Mouse (Mus musculus) embryonic facial prominence, embryonic 13.5 days (tissue): ENCODE data around the gene Bsg. TPM values are rescaled to one million over a fixed set of nuclear protein-coding genes. Genes with fewer than 3 reads are reported as not detected.

Experiments used
- ATAC-seq: fragments of 200-750 bp; cut with Nextera tagmentation; 2 replicates; pipeline ENCODE4 v1.8.0; 2017; ENCODE audit warnings: low read depth; ENCODE audit not compliant: insufficient number of reproducible peaks, insufficient read depth, low FRiP score, low TSS enrichment
- H3K27ac ChIP-seq: fragments of 300-500 bp; sonication (generic); 2 replicates; pipeline ENCODE4 v1.5.1; 2015; ENCODE audit warnings: moderate library complexity, mild to moderate bottlenecking, inconsistent platforms
- H3K27me3 ChIP-seq: fragments of 300-500 bp; sonication (generic); 2 replicates; pipeline ENCODE4 v1.6.1; 2015; ENCODE audit warnings: mild to moderate bottlenecking, inconsistent platforms
- H3K36me3 ChIP-seq: fragments of 300-500 bp; sonication (generic); 2 replicates; pipeline ENCODE4 v1.6.1; 2015; ENCODE audit warnings: mild to moderate bottlenecking, inconsistent platforms
- H3K4me1 ChIP-seq: fragments of 300-500 bp; sonication (generic); 2 replicates; pipeline ENCODE4 v1.6.1; 2015; ENCODE audit warnings: inconsistent platforms
- H3K4me2 ChIP-seq: fragments of 300-500 bp; sonication (generic); 2 replicates; pipeline ENCODE4 v1.6.1; 2015; ENCODE audit warnings: moderate library complexity, mild to moderate bottlenecking, inconsistent platforms
- H3K4me3 ChIP-seq: fragments of 300-500 bp; sonication (generic); 2 replicates; pipeline ENCODE4 v1.5.1; 2015; ENCODE audit warnings: mild to moderate bottlenecking, inconsistent platforms
- H3K9ac ChIP-seq: fragments of 300-500 bp; sonication (generic); 2 replicates; pipeline ENCODE4 v1.6.1; 2015; ENCODE audit warnings: mild to moderate bottlenecking, inconsistent platforms
- H3K9me3 ChIP-seq: fragments of 300-500 bp; sonication (generic); 2 replicates; pipeline ENCODE4 v1.6.1; 2016; ENCODE audit warnings: inconsistent platforms
- WGBS: fragments of 180-500 bp; shearing (Covaris S2); methylation state at CpG from one replicate; pipeline ENCODE4 v1.1.7; 2015; ENCODE audit warnings: mixed read lengths; 5-methylcytosine and 5-hydroxymethylcytosine counted together
- polyA plus RNA-seq: library from polyadenylated mRNA; unstranded; fragments of >200 nt; fragmentation: Nextera tagmentation; extraction: Ambion mirVana; gene quantifications from 2 replicates; pipeline ENCODE4 v1.2.1, GENCODE M21; 2015

Gene Bsg
- polyA plus RNA-seq, 1 experiment from 2014 or later: 703 TPM

DNA sequence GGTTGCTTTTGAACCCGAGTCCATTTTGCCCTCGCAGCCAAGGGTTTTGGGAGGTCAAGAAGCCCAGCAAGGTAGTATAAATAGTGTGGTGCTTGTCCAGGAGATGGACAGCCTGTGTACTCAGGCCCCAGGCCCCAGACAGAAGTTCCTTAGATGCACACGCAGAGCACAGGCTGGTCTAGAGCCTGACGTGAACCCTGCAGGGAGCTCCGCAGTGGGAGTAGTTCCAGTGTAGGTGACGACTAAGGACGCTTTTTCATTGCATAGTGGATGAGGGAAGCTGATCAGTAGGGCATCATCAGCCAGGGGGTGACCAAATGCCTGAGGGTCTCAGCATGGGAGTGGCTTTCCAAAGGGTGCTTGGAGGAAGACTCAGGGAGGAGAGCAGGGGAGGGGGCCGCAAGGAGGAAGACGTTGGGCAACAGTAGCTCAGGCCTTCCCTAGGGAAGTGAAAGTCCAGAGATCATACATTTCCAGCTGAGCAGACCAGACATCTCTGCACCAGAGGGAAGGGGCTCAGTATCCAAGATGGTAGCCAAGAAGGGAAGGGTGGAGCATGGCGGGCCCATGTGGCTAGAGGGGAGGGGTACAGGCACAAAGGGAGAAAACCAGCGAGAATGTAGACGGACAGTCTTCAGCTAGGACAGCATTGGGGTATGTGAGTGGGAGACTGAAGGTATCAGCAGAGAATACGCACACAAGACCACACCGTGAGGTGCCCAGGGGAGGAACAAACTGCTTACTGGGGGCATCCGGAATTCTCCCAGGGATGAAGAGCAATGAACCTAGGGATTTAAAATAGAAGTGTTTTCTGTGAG is 34.0 kb upstream of the Bsg start:
- H3K4me3 ChIP-seq: peak overlapping the region; percentile 97
- no peaks in the 10 kb centered on the region; the same call in 1 of the 2 replicates for H3K27me3 ChIP-seq
- peak overlapping the region; percentile 93 for H3K27ac ChIP-seq
- H3K9ac ChIP-seq: peak overlapping the region; percentile 88
- H3K4me2 ChIP-seq: peak overlapping the region; percentile 96
- peaks cover 13% of the 10 kb centered on the region for H3K4me1 ChIP-seq
- peaks cover 27% of the 10 kb centered on the region for H3K36me3 ChIP-seq
- WGBS: 37% methylated on average over 15 of the region's 15 CpGs
- ATAC-seq: no peak
- no peaks in the 10 kb centered on the region for H3K9me3 ChIP-seq

DNA sequence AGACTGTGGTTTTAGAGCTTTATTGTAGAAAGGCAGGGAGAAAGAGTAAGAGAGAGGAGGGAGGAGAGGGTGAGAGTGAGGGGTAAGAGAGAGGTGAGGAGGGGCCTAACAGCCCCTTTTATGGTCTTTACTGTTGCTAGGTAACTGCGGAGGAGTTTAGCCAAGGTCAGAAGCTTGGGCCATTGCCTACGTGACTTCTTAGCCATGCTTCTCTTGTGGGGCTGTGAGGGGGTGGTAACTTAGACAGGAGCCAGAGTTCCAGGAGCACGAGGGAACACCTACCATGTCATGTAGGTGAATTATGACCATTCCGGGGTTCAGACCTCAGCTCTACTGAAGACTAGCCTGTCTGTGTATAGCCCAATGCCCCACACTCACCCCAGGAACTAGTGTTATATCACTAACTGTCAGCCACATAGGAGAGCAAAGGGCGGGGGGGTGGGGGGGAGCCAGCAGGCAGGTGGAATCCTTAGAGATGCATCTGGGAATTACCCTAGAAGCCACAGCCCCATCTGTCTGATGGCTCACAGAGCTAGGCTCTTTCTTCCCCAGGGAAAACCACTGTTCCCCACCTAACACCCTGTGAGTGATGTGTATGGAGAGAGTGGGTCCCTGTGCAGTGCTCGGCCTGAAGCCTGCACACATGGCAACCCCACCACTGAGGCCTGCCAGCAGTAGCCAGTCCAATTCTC is 32.7 kb upstream of the Bsg start:
- H3K4me2 ChIP-seq: no peak overlapping the region
- H3K27me3 ChIP-seq: no peaks in the 10 kb centered on the region; the same call in 1 of the 2 replicates
- peaks cover 40% of the 10 kb centered on the region for H3K36me3 ChIP-seq
- H3K9ac ChIP-seq: no peak overlapping the region
- no peak for ATAC-seq
- H3K4me1 ChIP-seq: peaks cover 13% of the 10 kb centered on the region
- H3K4me3 ChIP-seq: no peak overlapping the region
- H3K27ac ChIP-seq: no peak overlapping the region
- 87% methylated on average over 6 of the region's 6 CpGs for WGBS
- H3K9me3 ChIP-seq: no peaks in the 10 kb centered on the region

DNA sequence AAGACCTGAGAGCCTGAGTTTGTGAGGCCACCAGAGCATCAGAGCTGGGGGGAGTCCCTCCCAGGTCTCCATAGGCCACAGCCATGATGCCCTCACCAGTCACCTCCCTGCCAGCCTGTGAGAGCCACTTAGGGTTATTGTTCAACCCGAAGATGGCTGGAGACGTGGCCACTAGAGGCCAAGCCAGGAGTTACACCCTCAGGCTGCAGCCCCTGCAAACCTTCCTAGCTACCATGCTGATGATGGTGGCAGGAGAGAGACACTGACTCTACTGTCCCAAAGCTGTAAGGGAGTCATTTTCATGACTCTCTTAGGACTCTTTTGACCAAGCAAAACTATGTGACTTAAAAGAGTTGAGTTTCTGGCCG is 32.2 kb upstream of the Bsg start:
- Histone ChIP-seq H3K4me2 (no peak overlapping the region), H3K27ac (no peak overlapping the region), H3K9ac (no peak overlapping the region), H3K4me1 (peaks cover 13% of the 10 kb centered on the region), H3K36me3 (peaks cover 44% of the 10 kb centered on the region), H3K4me3 (no peak overlapping the region), H3K27me3 (no peaks in the 10 kb centered on the region), H3K9me3 (no peaks in the 10 kb centered on the region)
- 71% methylated on average over 3 of the region's 3 CpGs for WGBS
- no peak for ATAC-seq

DNA sequence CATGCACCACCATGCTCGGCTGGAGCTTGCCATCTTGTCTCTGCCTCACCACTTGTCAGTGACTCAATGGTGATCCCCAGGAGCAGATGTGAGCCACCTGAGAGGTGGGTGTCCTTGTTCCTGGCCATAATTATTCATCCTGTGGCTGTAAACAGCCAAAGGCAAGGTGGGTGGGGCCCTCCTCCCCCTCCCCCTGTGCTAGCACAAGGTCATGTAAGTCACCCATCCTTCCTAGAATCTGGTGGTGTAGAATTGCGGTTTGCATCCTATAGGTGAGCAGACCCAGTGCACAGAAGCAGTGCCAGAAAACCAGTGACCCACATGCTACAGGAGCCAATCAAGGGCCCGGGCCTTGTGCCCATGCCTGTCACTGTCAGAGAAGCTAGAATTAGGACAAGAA is 31.2 kb upstream of the Bsg start:
- peaks cover 13% of the 10 kb centered on the region for H3K4me1 ChIP-seq
- no peak overlapping the region for H3K4me2 ChIP-seq
- ATAC-seq: no peak
- peaks cover 44% of the 10 kb centered on the region for H3K36me3 ChIP-seq
- H3K4me3 ChIP-seq: no peak overlapping the region
- H3K9me3 ChIP-seq: no peaks in the 10 kb centered on the region
- no peaks in the 10 kb centered on the region for H3K27me3 ChIP-seq
- no peak overlapping the region for H3K27ac ChIP-seq
- 87% methylated on average over 3 of the region's 3 CpGs for WGBS
- no peak overlapping the region for H3K9ac ChIP-seq

DNA sequence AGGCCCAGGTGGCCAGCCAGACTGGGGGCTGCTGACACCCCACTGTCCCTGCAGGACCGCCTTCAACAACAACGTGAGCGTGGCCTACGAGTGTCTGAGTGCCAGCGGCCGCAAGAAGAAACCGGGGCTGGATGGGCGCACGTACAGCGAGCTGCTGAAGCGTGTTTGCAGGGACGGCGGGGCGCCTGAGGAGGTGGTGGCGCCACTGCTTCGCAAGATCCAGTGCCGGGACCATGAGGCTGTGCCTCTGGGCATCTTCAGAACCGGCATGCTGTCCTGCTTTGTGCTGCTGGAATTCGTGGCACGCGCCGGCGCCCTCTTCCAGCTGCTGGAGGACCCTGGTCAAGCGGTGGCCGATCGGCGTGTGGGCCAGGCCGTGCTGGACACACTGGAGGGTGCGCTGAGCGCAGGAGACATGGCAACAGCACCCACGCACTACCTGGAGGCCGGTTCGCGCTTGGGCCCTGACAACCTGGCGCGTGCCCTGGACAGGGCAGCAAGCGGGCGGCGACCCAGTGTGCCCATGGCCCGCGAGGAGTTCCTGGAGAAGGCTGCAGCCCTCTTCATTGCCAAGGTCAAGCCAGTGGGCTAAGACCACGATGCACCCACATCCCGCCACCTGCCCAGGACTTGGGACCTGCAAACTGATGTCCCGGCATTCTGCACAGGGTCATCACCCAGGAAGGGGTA is 28.8 kb upstream of the Bsg start:
- 0 out of 2 replicates have a peak, but pooled peaks have one; percentile 30 for ATAC-seq
- H3K4me1 ChIP-seq: peaks cover 8% of the 10 kb centered on the region
- H3K4me2 ChIP-seq: no peak overlapping the region
- whole genome bisulfite sequencing: 53% methylated on average over 44 of the region's 44 CpGs
- H3K27ac ChIP-seq: no peak overlapping the region
- no peaks in the 10 kb centered on the region for H3K27me3 ChIP-seq
- no peak overlapping the region for H3K4me3 ChIP-seq
- no peaks in the 10 kb centered on the region for H3K9me3 ChIP-seq
- H3K36me3 ChIP-seq: peaks cover 44% of the 10 kb centered on the region
- no peak overlapping the region for H3K9ac ChIP-seq

DNA sequence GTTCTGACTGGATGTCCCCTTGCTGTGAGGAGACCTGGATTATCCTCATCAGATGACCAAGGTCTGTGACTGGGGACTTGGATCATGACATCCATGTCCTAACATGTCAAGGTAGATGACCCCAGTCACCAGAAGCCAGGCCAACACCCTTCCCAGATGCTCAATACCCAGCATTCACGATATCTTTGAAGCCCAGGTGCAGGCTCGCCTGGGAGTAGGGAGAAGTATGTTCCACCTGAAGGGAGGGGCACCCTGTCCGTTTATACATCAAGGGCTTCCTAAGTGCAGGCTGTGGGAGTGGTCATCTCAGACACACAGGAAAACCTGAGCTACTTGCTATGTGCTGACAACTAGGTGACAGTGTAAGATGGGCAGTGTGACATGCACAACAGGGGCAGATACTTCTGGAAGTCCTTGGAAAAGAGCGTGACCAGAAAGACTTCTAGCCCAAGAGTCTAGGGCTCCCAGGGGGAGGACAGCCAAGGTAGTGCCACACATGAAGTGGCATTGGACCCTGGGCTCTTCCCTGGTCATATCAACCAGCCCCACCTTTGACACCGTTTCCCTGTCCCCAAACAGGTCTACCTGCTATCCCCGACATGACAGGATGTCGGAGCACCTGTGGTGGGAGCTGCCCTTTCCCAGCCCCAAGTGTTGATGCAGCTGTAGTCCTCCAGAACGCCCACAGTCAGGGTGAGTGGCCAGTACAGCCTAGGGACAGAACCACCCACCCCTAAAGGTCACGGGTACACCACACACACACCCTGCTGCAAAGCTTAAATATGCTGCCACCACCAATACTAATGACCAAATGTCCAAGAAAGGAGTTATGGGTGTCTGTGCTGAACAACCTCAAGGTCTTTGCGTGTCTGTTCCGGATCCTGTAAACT is 23.4 kb upstream of the Bsg start:
- peak overlapping the region; percentile 84 for H3K27ac ChIP-seq
- 35% methylated on average over 11 of the region's 11 CpGs for WGBS
- peak overlapping the region; percentile 89 for H3K4me3 ChIP-seq
- peaks cover 32% of the 10 kb centered on the region for H3K36me3 ChIP-seq
- H3K9ac ChIP-seq: peak overlapping the region; percentile 90
- H3K27me3 ChIP-seq: no peaks in the 10 kb centered on the region
- H3K4me2 ChIP-seq: peak overlapping the region; percentile 93
- no peaks in the 10 kb centered on the region for H3K9me3 ChIP-seq
- H3K4me1 ChIP-seq: peaks cover 22% of the 10 kb centered on the region
- peak; percentile 7; the same call in 1 of the 2 replicates for ATAC-seq

DNA sequence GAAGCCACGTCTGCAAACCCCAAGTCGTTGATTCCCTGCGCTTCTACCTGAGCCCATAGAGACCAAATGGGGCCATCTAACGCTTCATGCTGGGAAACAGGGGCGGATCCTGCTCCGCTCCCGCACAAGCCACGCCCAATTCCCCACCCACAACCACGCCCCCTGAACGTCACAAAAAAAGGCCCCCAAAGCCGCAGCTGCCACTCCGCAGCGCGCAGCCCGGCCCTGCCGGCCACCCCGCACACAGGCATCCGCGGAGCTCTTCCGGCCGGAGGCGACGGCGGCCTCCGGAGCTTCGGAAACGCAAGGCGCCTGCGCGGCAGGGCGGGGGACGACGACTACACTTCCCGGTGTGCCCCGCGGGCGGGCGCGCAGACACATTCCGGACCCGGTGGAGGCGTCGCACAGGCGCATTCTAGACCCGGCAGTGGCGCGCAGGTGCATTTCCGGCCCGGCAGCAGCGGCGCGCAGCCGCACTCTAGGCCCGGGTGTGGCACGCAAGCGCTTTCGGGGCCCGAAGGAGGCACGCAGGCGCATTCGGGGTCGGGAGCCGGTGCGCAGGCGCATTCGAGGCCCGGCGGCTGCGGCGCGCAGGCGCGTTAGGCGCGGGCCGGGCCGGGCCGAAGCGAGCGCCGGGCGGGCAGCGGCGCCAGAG is 22.6 kb upstream of the Bsg start, which contains the start of gene Cdc34:
Cdc34 (plus strand) TSS at position 605 of the 655 bp plus-strand sequence.
- H3K9me3 ChIP-seq: no peaks in the 10 kb centered on the region
- no peaks in the 10 kb centered on the region for H3K27me3 ChIP-seq
- under 1% methylated on average over 78 of the region's 84 CpGs for WGBS
- H3K27ac ChIP-seq: peak within 1 kb of the TSS; percentile 84
- peak within 1 kb of the TSS; percentile 93 for H3K4me2 ChIP-seq
- peak within 1 kb of the TSS; percentile 89 for H3K4me3 ChIP-seq
- peak within 1 kb of the TSS; percentile 90 for H3K9ac ChIP-seq
- peaks cover 32% of the 10 kb centered on the region for H3K36me3 ChIP-seq
- ATAC-seq: peak; percentile 89
- H3K4me1 ChIP-seq: peaks cover 22% of the 10 kb centered on the region

DNA sequence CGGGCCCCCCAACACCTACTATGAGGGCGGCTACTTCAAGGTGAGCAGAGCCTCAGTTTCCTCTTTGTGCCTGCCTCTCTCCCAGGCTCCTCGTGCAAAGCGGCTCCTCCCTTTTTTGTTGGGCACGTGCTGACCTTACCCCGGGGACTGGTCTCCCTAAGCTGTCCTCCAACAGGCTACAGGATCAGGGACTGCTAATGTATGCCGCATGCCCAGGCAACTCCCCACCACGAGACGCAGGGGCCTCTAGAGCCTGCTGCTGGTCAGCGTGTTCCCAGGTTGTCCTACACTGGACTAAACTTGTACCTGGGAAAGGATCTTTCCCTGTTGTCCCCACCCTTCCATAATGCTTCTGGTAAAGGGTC is 21.8 kb upstream of the Bsg start:
- Histone ChIP-seq H3K4me1 (peaks cover 22% of the 10 kb centered on the region), H3K9ac (peak overlapping the region; percentile 90), H3K4me2 (peak overlapping the region; percentile 93), H3K36me3 (peaks cover 38% of the 10 kb centered on the region), H3K27me3 (no peaks in the 10 kb centered on the region), H3K27ac (peak overlapping the region; percentile 71), H3K9me3 (no peaks in the 10 kb centered on the region), H3K4me3 (peak overlapping the region; percentile 89)
- ATAC-seq: no peak
- WGBS: 0% methylated on average over 10 of the region's 10 CpGs

DNA sequence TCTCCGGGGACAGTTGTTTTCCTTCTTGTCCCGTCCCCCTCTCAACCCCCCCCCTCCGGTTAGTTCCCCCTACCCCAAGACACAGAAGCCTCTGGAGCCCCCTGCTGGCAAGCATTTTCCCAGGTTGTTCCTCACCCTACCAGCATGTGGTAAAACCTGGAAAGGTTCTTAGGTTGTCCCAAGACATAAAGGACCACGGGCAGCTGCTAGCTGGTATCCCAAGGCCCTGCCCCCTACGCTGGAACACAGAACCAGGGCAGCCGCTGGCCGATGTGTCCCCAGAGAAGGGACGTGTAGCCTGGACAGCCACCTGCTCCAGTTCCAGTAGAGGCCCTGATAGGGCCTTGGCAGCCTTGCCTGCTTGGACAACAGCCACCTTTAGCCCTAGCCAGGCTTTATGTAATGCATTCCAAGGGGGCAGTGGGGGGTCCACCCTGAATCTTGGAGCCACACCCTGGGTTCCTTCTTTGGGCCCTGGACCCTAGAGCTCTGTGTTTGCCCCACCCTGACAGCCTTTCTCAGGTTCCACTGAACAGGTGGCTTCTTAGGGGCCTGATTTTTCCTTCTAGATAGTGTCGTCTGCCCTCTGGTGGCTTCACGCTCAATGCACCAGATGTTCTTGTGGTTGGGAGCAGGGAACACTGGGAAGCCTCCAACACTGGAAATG is 21.2 kb upstream of the Bsg start:
- Histone ChIP-seq H3K9ac (peak overlapping the region; percentile 90), H3K4me2 (peak overlapping the region; percentile 93), H3K4me3 (peak overlapping the region; percentile 89), H3K27me3 (no peaks in the 10 kb centered on the region), H3K9me3 (no peaks in the 10 kb centered on the region), H3K4me1 (peaks cover 22% of the 10 kb centered on the region), H3K27ac (peak overlapping the region; percentile 71), H3K36me3 (peaks cover 43% of the 10 kb centered on the region)
- 4% methylated on average over 10 of the region's 10 CpGs for WGBS
- no peak for ATAC-seq
